Mouse (Mus musculus): ENCODE data around the gene Ocel1. TPM values are rescaled to one million over a fixed set of nuclear protein-coding genes. Genes with fewer than 3 reads are reported as not detected.

The Ocel1 gene
- total RNA-seq, 2 experiments from 2014 or later, result 11.1 to 14.9 TPM

DNA sequence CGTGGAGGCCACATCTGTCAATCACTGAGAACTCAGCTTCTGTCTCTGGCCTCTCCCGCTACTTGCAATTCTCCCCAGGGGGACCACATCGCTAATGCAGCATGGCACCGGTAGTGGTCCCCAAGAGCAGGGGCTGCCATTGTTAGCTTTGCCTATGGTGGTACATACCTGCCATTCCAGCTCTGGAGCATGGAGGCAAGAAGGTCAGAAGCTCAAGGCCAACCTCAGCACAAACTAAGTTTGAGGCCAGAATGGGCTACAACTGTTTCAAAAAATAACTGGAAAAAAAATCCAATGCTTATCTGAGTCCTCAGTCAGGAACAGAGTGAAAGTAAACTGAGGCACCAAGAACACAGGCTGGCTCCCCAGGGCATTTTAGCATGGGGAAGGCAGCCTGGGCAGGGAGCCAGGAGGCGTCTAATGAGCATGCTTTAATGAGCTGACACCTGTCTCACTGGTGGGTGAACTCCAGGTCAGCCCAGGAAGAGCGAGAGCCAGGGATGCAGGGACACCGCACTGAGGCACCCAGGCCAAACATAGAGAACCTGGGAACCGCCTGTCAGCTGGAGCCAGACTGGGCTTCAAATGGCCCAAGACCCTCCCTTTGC, 5.4 kb downstream of the Ocel1 start:
- intact Hi-C loops (cut with DNase I), result no loop called here
- DNase-seq, result no peak

DNA sequence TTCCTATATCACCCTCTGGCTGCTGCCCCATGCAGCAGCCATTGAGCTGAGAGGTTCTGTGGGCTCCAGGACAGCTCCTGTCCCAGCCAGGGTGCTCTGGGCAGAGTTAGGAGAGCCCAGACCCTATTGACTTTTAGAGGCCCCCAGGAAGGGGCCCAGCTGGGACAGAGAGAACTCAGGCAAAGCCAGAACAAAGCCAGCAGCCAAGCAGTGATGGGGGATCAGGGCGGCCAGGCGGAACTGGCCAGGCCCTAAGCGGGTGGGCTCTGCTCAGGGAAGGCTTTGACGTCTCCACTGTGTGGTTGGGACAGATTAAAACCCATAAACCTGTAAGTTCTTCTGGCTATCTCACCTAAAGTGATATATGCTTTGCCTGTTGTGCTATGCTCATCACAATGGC, 7.9 kb downstream of the Ocel1 start:
- intact Hi-C loops (cut with DNase I), result no loop called here
- no peak for DNase-seq

DNA sequence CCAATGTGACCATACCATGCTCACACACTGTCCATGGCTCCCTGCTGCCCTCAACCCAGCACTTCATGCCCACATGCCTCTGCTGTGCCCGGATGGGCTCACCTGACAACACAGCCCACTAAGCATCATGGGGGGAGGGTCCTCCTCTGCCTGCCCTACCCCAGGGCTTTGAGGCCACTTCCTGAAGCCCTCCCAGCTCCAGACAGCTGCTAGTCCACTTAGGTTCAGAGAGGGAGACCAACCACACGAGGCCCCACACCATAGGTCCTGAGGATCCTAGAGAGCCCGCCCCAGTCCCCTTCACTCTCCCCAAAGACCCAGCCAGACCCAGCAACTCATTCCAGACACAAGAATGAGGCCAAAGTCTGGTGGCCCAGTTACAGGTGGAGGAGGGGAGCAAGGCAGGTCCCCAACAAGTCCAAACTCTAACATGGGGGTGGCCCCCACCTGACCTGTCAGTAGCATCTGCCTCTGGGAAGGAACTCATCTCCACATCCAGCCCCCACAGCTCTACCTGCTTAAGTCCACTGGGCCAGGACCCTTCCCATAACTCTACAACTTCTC, 8.5 kb downstream of the Ocel1 start:
- DNase-seq, result no peak
- intact Hi-C loops (cut with DNase I), result no loop called here

DNA sequence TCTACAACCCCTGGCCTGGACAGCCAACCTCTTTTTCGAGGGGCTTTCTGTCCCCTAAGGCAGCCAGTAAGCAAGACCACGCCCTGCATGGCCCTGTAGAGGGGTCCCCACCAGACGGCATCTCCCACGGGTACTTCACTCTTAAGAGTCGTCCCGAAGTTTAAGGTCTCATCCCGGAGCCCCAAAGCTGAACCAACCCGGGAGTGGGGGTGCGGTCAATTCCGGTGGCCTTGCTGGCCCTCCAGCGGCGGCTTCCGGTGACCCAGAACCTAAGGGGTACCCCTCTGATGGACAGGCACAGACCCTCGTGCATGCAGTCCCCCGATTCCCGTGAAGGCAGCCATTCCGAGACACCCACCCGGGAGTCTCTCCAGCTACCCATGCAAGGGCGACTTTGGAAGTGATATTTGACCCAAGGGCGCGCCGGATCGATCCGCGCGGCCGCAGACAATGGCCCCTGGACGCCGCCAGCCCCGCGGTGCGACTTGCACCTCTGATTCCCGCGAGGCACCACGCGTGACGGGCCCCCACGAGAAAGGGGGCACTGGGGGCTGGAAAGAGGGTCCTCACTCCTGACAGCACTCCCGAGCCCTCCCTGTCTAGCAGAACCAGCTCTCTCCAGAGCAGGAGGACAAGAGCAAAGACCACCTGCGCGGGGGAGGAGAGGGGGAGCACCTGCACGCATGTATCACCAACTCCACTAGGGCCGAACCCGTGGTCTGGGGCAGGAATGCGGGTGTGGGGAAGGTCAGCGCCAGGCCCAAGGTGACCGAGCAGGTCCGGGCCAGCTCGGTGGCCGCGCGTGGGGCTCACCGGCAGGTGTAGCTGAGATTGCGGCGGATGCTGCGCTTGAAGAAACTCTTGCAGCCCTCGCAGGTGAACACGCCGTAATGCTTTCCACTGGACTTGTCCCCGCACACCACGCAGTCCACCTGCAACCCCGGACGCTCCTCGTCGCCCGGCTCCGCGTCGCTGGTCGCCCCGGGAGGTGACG, 9.4 kb downstream of the Ocel1 start:
- intact Hi-C loops (cut with DNase I), result no loop called here
- DNase-seq, result peak; percentile 43 to 52

DNA sequence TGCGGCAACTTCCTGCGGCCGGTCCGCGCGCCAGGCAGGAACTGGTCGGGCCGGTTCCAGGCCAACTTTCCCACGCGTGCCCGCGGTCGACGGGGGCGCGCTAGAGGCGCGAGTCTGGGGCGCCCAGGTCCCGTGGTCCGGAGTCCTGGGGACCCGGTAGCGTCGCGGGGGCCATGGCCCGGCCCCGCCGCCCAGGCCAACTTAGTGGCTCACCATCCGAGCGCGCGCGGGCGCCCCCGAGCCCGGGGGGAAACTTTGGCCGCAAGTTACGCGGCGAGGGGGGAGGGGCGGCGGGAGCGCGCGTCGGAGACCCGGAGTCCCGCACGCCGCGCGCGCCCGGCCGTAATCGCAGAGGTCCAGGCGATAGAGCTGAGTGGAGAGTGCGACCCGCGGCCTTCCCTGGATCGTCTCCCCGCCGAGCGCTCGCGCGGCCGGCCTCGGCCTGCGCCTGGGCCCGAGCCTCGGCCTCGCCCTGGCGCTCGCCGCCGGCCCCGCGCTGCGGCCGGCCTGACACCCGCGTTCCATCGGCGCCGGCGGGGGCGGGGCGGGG, 10.4 kb downstream of the Ocel1 start, which contains the start of gene Nr2f6:
Gene Nr2f6 (minus strand): TSS at position 540 of the 550 bp plus-strand sequence.
- intact Hi-C loops (cut with DNase I), result no loop called here
- peak; percentile 75 to 88 for DNase-seq

DNA sequence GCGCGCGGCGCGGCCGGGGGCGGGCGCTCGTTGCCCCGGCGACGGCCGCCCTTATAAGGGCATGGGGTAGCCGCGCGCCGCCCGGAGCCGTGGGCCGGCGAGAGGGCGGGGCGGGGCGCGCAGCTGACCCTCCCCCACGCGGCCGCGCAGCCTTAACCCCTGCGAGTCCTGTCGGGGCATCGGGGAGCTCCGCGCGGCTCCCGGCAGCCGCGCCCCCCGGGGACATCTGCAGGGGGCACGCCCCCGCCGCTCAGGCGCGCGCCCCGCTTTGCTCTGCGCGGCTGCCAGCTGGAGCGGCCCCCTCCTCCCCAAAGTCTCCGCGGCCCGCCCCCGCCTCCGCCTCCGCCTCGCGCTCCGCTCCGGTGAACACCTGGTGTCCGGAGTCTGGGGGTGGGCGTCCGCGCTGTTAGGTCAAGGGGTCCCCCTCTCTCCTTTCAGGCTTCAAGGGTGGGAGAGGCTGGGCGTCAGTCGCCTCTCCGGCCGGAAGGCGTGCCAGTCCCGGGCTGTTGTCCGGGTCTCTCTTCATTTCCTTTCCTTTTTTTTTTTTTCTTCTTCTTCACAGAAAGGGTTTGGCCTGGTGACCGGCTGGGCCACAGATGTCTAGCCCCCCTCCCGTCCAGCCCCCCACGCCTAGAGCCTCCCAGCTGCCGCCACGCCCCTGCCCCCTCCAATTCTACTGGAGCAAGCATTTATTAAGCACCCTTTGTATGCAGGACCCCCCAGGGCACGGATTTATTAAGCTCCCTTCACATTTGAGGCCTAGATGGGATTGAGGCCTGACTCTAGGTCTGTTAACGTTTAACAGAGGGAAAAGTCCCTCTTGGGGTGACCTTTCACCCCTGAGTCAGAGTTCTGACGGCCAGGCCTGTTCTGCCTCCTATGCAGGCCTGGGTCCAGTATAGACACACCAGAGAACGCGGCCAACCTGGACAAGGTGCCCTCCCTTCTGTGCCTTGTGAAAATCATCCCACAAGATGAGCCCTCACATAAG, 11.2 kb downstream of the Ocel1 start:
- DNase-seq, result peak; percentile 48 to 86
- intact Hi-C loops (cut with DNase I), result no loop called here

DNA sequence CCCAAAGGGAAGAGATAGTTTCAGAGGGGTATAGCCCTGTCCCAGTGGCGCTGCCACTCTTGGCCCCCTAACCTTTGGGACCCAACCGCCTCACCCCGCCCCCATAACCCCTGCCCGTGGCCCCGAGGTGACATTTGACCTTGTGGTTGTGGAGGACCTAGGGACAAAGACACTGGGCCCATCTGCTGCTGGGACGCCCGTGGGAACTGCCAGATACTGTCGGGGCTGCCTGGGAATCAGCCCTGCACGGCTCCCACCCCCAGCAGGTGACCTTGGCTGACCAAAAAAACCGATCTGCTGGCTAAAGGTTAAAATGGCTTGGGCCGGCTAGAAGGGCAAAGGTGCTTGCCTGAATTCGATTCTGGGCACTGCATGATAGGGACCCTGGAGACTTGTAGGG, 12.3 kb downstream of the Ocel1 start:
- intact Hi-C loops (cut with DNase I), result no loop called here
- DNase-seq, result no peak

DNA sequence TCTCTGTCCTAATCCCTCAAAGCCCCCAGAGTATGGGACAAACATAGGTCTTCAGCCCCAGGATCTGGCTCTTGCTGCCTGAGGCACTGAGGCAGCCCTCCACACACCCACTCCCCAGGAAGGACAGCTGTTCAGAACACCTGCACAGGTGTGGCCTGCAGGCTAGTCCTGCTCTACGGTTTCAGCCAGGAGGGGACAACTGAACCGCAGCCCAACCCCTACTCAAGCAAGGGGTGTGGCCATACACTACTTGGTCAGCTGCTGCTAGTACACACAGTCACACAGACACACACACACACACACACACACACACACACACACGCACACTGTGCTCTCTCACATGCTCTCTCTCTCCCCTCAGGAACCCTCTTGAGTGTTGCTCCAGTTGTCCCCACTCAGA, 12.8 kb downstream of the Ocel1 start:
- intact Hi-C loops (cut with DNase I), result no loop called here
- no peak for DNase-seq

DNA sequence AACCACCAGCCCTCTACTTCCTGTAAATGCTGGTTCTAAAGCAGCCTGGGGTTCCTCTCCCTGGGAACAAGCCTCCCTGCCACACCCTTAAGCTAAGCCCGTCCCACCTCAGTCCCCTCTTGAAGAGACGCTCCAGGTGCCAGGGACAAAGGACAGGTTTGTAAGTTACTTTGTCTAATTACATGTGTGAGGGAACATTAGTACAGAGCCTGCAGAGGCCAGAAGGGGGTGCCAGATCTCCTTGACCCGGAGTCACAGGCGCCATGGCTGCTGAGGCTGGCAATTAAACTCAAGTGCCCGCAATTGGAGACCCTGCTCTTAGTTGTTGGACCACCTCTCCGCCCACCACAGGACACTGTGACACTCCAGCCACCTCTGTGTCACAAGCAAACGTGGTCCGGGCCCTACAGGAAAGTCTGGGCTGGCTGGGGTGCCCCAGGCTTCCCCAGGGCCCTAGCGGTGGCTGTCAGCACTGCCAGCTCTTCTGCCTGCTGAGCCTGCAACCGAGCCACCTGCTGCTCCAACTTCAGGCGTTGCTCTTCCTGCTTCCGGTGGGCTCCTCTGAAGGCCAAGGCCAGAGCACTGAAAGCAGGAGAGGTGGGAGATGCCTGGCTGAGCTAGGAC, 14.2 kb downstream of the Ocel1 start:
- no peak for DNase-seq
- intact Hi-C loops (cut with DNase I), result no loop called here

DNA sequence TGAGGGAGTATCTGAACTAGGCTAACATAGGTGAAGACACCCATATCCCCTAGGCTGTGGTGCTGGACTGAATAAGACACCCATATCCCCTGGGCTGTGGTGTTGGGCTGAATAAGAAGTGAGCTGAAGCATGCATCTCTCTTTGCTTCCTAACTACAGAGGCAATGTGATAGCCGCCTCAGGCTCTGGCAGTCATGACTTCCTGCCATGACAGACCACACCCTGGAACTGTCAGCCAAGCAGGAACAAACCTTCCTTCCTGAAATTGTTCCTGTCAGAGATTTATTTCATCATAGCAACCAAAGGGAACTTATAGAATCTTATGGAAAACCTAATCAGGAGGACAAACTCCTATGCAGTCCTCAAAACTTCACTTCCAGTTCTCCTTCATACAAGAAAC, 17.2 kb downstream of the Ocel1 start:
- DNase-seq, result peak in 1 of 2 experiments; percentile 19
- intact Hi-C loops (cut with DNase I), result no loop called here

DNA sequence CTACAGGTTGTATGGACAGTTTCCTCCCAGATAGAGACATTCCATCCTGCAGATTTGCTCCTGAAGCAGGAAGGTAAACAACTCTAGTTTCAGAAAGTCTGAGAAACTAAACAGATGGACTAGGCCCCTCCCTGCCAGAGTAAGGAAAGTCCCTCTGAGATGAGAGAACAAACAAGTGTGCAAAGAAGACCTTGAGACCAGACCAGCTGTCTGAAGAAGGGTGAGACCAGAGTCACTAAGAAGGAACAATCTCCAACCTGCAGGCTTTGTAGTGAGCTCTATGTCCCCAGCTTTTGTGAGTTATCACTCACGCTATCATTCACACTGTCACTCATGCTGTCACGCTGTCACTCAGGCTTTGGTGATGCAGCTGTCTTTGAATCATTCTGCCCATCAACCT, 20.6 kb downstream of the Ocel1 start:
- intact Hi-C loops (cut with DNase I), result no loop called here
- no peak for DNase-seq

DNA sequence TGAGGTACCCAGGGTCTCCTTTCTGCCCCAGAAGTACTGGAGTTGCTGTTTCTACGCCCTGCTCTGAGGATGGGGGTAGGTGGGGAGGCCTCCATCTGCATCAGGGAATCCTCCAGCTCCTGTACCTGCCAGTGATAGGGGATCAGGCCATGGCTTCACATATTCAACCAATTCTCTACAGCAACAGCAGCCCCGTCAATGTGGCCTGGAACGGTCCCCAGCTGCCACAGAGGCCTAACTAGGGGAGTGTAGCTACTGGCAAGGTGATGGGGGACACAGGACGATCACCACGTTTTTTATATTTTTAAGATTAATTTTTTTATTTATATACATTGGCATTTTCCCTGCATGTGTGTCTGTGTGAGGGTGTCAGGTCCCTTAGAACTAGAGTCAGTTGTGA, 21.3 kb downstream of the Ocel1 start:
- DNase-seq, result no peak
- intact Hi-C loops (cut with DNase I), result no loop called here

DNA sequence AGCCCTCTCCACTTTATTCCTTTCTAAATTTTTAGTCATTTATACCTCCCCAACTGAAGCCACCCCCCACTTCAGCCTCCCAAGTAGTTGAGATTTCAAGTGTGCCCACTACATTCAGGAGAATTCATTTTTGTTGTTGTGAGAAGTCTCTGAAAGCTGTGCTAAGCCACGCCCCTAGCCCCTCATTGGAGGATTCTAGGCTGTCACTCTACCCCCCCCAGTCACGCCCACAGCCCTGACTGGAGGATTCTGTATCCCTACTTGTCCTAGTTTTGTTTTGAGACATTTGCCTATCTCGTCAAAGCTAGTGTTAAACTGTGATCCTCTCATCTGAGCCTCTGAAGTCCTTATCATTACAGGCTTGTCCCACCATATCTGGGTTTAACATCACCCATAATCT, 21.8 kb downstream of the Ocel1 start:
- intact Hi-C loops (cut with DNase I), result no loop called here
- no peak for DNase-seq

DNA sequence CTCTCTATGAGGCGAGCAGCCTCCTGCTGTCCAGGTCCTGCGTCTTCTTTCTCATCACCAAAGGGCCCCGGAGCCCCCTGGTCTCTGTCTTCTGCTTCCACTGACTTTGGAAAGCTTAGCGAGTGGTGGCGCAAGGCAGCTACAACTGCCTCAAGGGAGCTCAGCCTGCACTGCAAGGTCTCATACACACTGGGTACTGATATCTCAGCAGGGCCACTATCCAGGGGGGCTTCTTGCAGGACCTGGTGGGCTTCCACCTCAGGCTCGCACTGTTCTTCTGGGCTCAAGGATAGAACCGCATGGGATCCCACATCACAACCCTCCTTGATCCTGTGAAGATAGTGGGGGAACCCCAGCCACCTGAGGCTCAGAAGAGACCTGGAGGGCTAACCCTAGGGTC, 23.4 kb downstream of the Ocel1 start:
- intact Hi-C loops (cut with DNase I), result no loop called here
- DNase-seq, result peak; percentile 8 to 19

DNA sequence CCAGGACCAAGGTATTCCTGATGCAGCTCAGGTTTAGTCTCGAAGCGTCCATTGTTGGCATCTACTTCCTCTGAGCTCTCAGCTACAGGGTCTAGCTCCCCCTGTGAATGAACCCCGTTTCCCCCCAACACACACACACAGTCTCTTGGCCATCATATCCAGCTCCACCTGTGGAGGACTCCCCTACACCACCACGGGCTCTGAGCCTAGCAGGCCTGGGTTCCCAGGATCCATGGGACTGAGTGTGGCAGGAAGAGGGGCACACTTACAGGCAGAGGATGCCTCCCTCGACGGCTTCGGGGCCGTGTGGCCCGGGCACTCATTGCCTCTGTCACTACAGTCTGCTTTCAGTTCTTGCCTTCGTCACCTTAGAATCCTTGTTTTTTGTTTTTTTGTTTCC, 24.0 kb downstream of the Ocel1 start:
- intact Hi-C loops (cut with DNase I), result no loop called here
- peak; percentile 5 to 6 for DNase-seq

DNA sequence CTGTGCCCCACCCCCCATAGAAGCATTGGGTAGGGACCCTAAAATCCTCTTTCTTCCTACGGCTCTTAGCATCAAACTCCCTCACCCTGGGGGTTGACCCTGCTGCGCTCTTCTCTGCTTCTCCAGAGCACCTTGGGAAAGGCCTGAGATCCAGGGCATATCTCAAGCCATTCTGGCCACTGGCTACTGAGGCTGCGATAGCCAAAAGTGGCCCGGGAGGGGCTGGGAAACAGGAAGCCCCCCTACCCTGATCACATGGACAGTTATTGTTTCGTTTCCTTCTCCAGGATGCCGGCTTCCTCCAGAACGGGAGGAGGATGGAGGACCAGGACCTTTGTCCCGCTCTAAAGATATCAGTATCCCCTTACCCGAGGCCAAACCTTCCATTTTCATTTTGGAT, 24.5 kb downstream of the Ocel1 start, which contains the start of gene Ushbp1:
Gene Ushbp1 (minus strand): TSS at position 174 of the 400 bp plus-strand sequence.
- peak; percentile 57 to 58 for DNase-seq
- intact Hi-C loops (cut with DNase I), result no loop called here

DNA sequence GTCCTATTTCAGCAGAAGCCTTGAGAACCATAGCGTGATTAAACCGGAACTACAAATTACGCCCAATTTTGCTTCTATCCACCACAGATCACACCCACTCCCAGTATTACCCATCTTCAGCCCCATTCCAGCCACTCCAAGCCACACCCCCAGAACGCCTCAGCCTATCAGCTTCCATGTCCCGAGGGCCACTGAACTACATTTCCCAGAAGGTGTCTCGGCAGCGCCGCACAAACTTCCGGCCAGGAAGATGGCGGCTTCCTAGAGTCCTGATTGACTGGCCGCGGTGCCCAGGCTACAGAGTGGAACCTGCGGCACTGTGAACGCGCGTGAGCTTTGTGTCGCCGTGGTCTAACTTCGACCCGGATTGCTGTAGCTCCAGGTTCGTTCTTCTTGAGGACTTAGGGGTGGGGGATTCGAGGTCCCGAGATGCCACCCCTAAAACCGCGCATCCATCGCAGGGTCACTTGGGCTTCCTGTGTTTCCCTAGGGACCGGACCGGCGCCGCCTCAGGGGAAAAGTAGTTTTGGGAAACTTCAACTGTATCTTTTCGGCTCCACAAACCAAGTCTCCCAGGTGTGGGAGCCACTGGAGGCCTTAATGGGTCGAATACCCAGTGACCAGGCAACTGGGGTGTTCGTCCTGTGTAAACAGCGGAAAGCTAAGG, 25.7 kb downstream of the Ocel1 start, which contains the start of gene Babam1:
Gene Babam1 (plus strand): TSS at position 223 of the 667 bp plus-strand sequence.
- DNase-seq, result peak; percentile 87 to 88
- intact Hi-C loops (cut with DNase I), result no loop called here

DNA sequence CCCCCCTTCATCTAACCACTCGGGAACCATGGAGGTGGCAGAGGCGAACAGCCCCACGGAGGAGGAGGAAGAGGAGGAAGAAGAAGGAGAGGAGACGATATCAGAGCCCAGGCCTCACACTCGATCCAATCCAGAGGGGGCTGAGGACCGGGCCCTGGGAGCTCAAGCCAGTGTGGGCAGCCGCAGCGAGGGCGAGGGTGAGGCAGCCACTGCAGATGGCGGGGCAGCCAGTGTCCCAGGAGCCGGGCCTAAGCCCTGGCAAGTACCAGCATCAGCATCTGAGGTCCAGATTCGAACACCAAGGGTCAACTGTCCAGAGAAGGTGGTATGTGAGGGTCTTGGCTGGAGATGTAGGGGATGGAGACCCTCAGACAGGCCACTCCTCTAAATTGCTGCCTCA, 26.6 kb downstream of the Ocel1 start:
- intact Hi-C loops (cut with DNase I), result no loop called here
- peak; percentile 2 to 3 for DNase-seq

DNA sequence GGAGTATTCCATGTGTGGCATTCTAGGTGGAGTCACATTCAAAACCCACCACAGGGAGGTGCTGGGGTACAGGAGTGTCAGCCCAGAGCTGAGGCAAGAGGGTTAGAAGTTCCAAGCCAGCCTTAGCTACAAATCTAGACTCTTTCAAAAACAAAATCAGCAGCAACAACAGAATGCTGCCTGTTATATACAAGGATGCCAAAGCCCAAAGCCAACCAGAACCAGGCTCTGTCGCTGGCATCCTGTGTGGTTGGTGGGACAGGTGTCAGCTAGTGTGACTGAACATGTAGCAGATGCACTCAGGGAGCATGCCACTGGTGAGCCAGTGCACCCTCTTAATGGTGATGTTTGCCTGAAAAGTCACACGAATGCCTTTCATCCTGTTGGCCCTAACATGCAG, 29.7 kb downstream of the Ocel1 start:
- DNase-seq, result no peak

More for the DNA sequence above, 29.7 kb downstream of the Ocel1 start:
- intact Hi-C loops (cut with DNase I), result loop anchor here (5.0 kb wide), 1 partner anchor 139 kb away; no protein-coding TSS in a partner anchor

All from heart, postnatal 36 days (tissue).